Mouse (Mus musculus) midbrain, embryonic 10.5 days (tissue): Measurements from ENCODE around the gene Spon2. TPM values are rescaled to one million over a fixed set of nuclear protein-coding genes. Genes with fewer than 3 reads are reported as not detected.

ENCODE experiments used
- DNase-seq: peaks from one replicate; pipeline ENCODE4 v3.0.0-alpha.2; 2017; ENCODE audit warnings: low spot score
- H3K27ac ChIP-seq: fragments of 300-500 bp; sonication (generic); replicated peaks from 2 replicates; pipeline ENCODE4 v1.5.1; 2016; ENCODE audit warnings: mild to moderate bottlenecking
- H3K27me3 ChIP-seq: fragments of 300-500 bp; sonication (generic); 2 replicates; pipeline ENCODE4 v1.6.1; 2016; ENCODE audit warnings: low read depth, mild to moderate bottlenecking; ENCODE audit not compliant: poor library complexity, severe bottlenecking
- H3K36me3 ChIP-seq: fragments of 300-500 bp; sonication (generic); 2 replicates; pipeline ENCODE4 v1.6.1; 2016; ENCODE audit warnings: mild to moderate bottlenecking, moderate library complexity
- H3K4me1 ChIP-seq: fragments of 300-500 bp; sonication (generic); 2 replicates; pipeline ENCODE4 v1.6.1; 2016
- H3K4me3 ChIP-seq: fragments of 300-500 bp; sonication (generic); 2 replicates; pipeline ENCODE4 v1.5.1; 2016; ENCODE audit warnings: mild to moderate bottlenecking, moderate library complexity
- H3K9me3 ChIP-seq: fragments of 300-500 bp; sonication (generic); replicated peaks from 2 replicates; pipeline ENCODE4 v1.6.1; 2016; ENCODE audit warnings: mild to moderate bottlenecking
- WGBS: fragments of 180-500 bp; shearing (Covaris S2); methylation state at CpG from one replicate; pipeline ENCODE4 v1.1.7; 2016; 5-methylcytosine and 5-hydroxymethylcytosine counted together
- polyA plus RNA-seq: library from polyadenylated mRNA; unstranded; fragments of >200 nt; fragmentation: Nextera tagmentation; extraction: Ambion mirVana; gene quantifications from 2 replicates; pipeline ENCODE4 v1.2.1, GENCODE M21; 2016

Gene Spon2
- polyA plus RNA-seq, 1 experiment from 2014 or later, result 3.4 TPM

- no peak for DNase-seq
- no peak overlapping the region for H3K27ac ChIP-seq
These were observed 7.7 kb downstream of the Spon2 start for GRCm38 (mm10) chr5:33210515-33210914.

GRCm38 (mm10) chr5:33208533-33209245 lies 9.6 kb downstream of the Spon2 start:
- Histone ChIP-seq H3K9me3 (no peaks in the 10 kb centered on the region), H3K4me3 (no peak overlapping the region), H3K4me1 (0 out of 2 replicates have a peak, but pooled peaks cover 3% of the 10 kb centered on the region), H3K36me3 (no peaks in the 10 kb centered on the region), H3K27me3 (no peaks in the 10 kb centered on the region), H3K27ac (no peak overlapping the region)
- WGBS, result 85% methylated on average over 14 of the region's 14 CpGs
- DNase-seq, result no peak

More at GRCm38 (mm10) chr5:33210515-33210914, 7.7 kb downstream of the Spon2 start:
- 91% methylated on average over 3 of the region's 3 CpGs for WGBS
- no peaks in the 10 kb centered on the region for H3K27me3 ChIP-seq
- no peak overlapping the region for H3K4me3 ChIP-seq
- H3K36me3 ChIP-seq, result no peaks in the 10 kb centered on the region
- H3K9me3 ChIP-seq, result no peaks in the 10 kb centered on the region
- H3K4me1 ChIP-seq, result no peaks in the 10 kb centered on the region

GRCm38 (mm10) chr5:33207136-33207535 lies 11.1 kb downstream of the Spon2 start:
- Histone ChIP-seq H3K9me3 (no peaks in the 10 kb centered on the region), H3K27ac (no peak overlapping the region), H3K27me3 (no peaks in the 10 kb centered on the region), H3K4me1 (0 out of 2 replicates have a peak, but pooled peaks cover 3% of the 10 kb centered on the region), H3K4me3 (no peak overlapping the region), H3K36me3 (no peaks in the 10 kb centered on the region)
- no peak for DNase-seq
- WGBS, result 56% methylated on average over 9 of the region's 9 CpGs

- H3K4me3 ChIP-seq, result no peak overlapping the region
- H3K4me1 ChIP-seq, result 0 out of 2 replicates have a peak, but pooled peaks cover 3% of the 10 kb centered on the region
- WGBS, result 92% methylated on average over 7 of the region's 7 CpGs
- DNase-seq, result no peak
- H3K27me3 ChIP-seq, result no peaks in the 10 kb centered on the region
- no peak overlapping the region for H3K27ac ChIP-seq
- no peaks in the 10 kb centered on the region for H3K9me3 ChIP-seq
- no peaks in the 10 kb centered on the region for H3K36me3 ChIP-seq
These were observed 11.9 kb downstream of the Spon2 start for GRCm38 (mm10) chr5:33206328-33206727.

- Histone ChIP-seq H3K4me3 (no peak overlapping the region), H3K36me3 (no peaks in the 10 kb centered on the region), H3K27me3 (no peaks in the 10 kb centered on the region), H3K27ac (no peak overlapping the region), H3K4me1 (0 out of 2 replicates have a peak, but pooled peaks cover 3% of the 10 kb centered on the region), H3K9me3 (no peaks in the 10 kb centered on the region)
- no peak for DNase-seq
- WGBS, result 79% methylated on average over 7 of the region's 7 CpGs
These were observed 14.0 kb downstream of the Spon2 start for GRCm38 (mm10) chr5:33204284-33204683.

GRCm38 (mm10) chr5:33203691-33204242 lies 14.5 kb downstream of the Spon2 start:
- H3K27me3 ChIP-seq, result no peaks in the 10 kb centered on the region
- H3K9me3 ChIP-seq, result no peaks in the 10 kb centered on the region
- H3K27ac ChIP-seq, result 0 out of 2 replicates have a peak overlapping the region, but pooled peaks have one; percentile 38
- DNase-seq, result peak; percentile 81
- H3K36me3 ChIP-seq, result no peaks in the 10 kb centered on the region
- H3K4me1 ChIP-seq, result 0 out of 2 replicates have a peak, but pooled peaks cover 3% of the 10 kb centered on the region
- WGBS, result 22% methylated on average over 9 of the region's 9 CpGs
- H3K4me3 ChIP-seq, result 0 out of 2 replicates have a peak overlapping the region, but pooled peaks have one; percentile 18

GRCm38 (mm10) chr5:33203171-33203565 lies 15.1 kb downstream of the Spon2 start:
- Histone ChIP-seq H3K4me3 (no peak overlapping the region), H3K36me3 (no peaks in the 10 kb centered on the region), H3K9me3 (no peaks in the 10 kb centered on the region), H3K4me1 (0 out of 2 replicates have a peak, but pooled peaks cover 3% of the 10 kb centered on the region), H3K27me3 (no peaks in the 10 kb centered on the region), H3K27ac (no peak overlapping the region)
- 77% methylated on average over 6 of the region's 6 CpGs for WGBS
- DNase-seq, result no peak

- Histone ChIP-seq H3K4me1 (0 out of 2 replicates have a peak, but pooled peaks cover 3% of the 10 kb centered on the region), H3K27me3 (no peaks in the 10 kb centered on the region), H3K9me3 (no peaks in the 10 kb centered on the region), H3K36me3 (no peaks in the 10 kb centered on the region), H3K27ac (no peak overlapping the region), H3K4me3 (no peak overlapping the region)
- DNase-seq, result no peak
- WGBS, result 87% methylated on average over 13 of the region's 13 CpGs
These were observed 15.6 kb downstream of the Spon2 start for GRCm38 (mm10) chr5:33202516-33203170.

- H3K4me1 ChIP-seq, result 0 out of 2 replicates have a peak, but pooled peaks cover 3% of the 10 kb centered on the region
- H3K27ac ChIP-seq, result no peak overlapping the region
- 78% methylated on average over 13 of the region's 13 CpGs for WGBS
- H3K4me3 ChIP-seq, result no peak overlapping the region
- no peaks in the 10 kb centered on the region for H3K27me3 ChIP-seq
- H3K9me3 ChIP-seq, result no peaks in the 10 kb centered on the region
- no peak for DNase-seq
- no peaks in the 10 kb centered on the region for H3K36me3 ChIP-seq
These were observed 16.6 kb downstream of the Spon2 start for GRCm38 (mm10) chr5:33201697-33202096.

- Histone ChIP-seq H3K4me3 (no peak overlapping the region), H3K9me3 (no peaks in the 10 kb centered on the region), H3K4me1 (0 out of 2 replicates have a peak, but pooled peaks cover 3% of the 10 kb centered on the region), H3K27me3 (no peaks in the 10 kb centered on the region; the same call in 1 of the 2 replicates), H3K36me3 (no peaks in the 10 kb centered on the region), H3K27ac (no peak overlapping the region)
- no peak for DNase-seq
- WGBS, result 65% methylated on average over 1 of the region's 1 CpGs
These were observed 18.2 kb downstream of the Spon2 start for GRCm38 (mm10) chr5:33200071-33200470.

GRCm38 (mm10) chr5:33195246-33195852 lies 22.9 kb downstream of the Spon2 start:
- Histone ChIP-seq H3K27ac (no peak overlapping the region), H3K27me3 (no peaks in the 10 kb centered on the region; the same call in 1 of the 2 replicates), H3K4me3 (no peak overlapping the region), H3K36me3 (no peaks in the 10 kb centered on the region), H3K4me1 (peaks cover 11% of the 10 kb centered on the region), H3K9me3 (no peaks in the 10 kb centered on the region)
- DNase-seq, result no peak
- 87% methylated on average over 9 of the region's 9 CpGs for WGBS

GRCm38 (mm10) chr5:33193567-33193966 lies 24.7 kb downstream of the Spon2 start:
- H3K27me3 ChIP-seq, result no peaks in the 10 kb centered on the region; the same call in 1 of the 2 replicates
- H3K27ac ChIP-seq, result 0 out of 2 replicates have a peak overlapping the region, but pooled peaks have one; percentile 28
- H3K9me3 ChIP-seq, result no peaks in the 10 kb centered on the region
- DNase-seq, result no peak
- no peaks in the 10 kb centered on the region for H3K36me3 ChIP-seq
- H3K4me3 ChIP-seq, result no peak overlapping the region
- H3K4me1 ChIP-seq, result peaks cover 11% of the 10 kb centered on the region
- WGBS, result 55% methylated on average over 7 of the region's 7 CpGs
